Mouse (Mus musculus) heart, embryonic 14.5 days (tissue): ENCODE measurements around the gene Exd2. TPM values are rescaled to one million over a fixed set of nuclear protein-coding genes. Genes with fewer than 3 reads are reported as not detected.

ENCODE experiments used
- polyA plus RNA-seq: library from polyadenylated mRNA; unstranded; fragments of >200 nt; fragmentation: Nextera tagmentation; extraction: Ambion mirVana; gene quantifications from 2 replicates; pipeline ENCODE4 v1.2.1, GENCODE M21; 2014

Exd2 gene
- polyA plus RNA-seq, 1 experiment from 2014 or later = 17.4 TPM

Other genes starting within 250 kb of the Exd2 start
- gene Actn1, start 202.7 kb upstream of the Exd2 start, polyA plus RNA-seq = 38.7 and 42.7 TPM in 2 replicates
- 10.5 and 10.7 TPM in 2 replicates for gene Dcaf5, start 26.5 kb upstream of the Exd2 start, polyA plus RNA-seq
- 2.1 and 2.4 TPM in 2 replicates for gene Galnt16, start 55.2 kb downstream of the Exd2 start, polyA plus RNA-seq
- gene Slc39a9, start 180.8 kb downstream of the Exd2 start, polyA plus RNA-seq = 19.4 and 21.7 TPM in 2 replicates
- 152 and 172 TPM in 2 replicates for gene Erh, start 181.2 kb downstream of the Exd2 start, polyA plus RNA-seq
- 0.22 and 0.53 TPM in 2 replicates for gene Plekhd1, start 229.5 kb downstream of the Exd2 start, polyA plus RNA-seq